Mouse (Mus musculus): ENCODE results near the gene Fv1. TPM values are rescaled to one million over a fixed set of nuclear protein-coding genes. Genes with fewer than 3 reads are reported as not detected.

Fv1 gene
- total RNA-seq, 2 experiments from 2014 or later: 13.0 to 13.1 TPM

- DNase-seq (ENCODE audit: low spot score in 2 of 2): no peak
Observed at GRCm38 (mm10) chr4:147884138-147884537, 15.4 kb downstream of the Fv1 start.

GRCm38 (mm10) chr4:147886158-147886557 lies 17.4 kb downstream of the Fv1 start:
- DNase-seq (ENCODE audit: low spot score in 2 of 2): no peak

GRCm38 (mm10) chr4:147887277-147887676 lies 18.5 kb downstream of the Fv1 start:
- no peak for DNase-seq (ENCODE audit: low spot score in 2 of 2)

GRCm38 (mm10) chr4:147888237-147888636 lies 19.5 kb downstream of the Fv1 start:
- DNase-seq (ENCODE audit: low spot score in 2 of 2): no peak

- no peak for DNase-seq (ENCODE audit: low spot score in 2 of 2)
Observed at GRCm38 (mm10) chr4:147890341-147890740, 21.6 kb downstream of the Fv1 start.

GRCm38 (mm10) chr4:147895815-147896330 lies 27.1 kb downstream of the Fv1 start:
- DNase-seq (ENCODE audit: low spot score in 2 of 2): no peak

GRCm38 (mm10) chr4:147896411-147896810 lies 27.6 kb downstream of the Fv1 start:
- DNase-seq (ENCODE audit: low spot score in 2 of 2): no peak

GRCm38 (mm10) chr4:147897348-147897747 lies 28.6 kb downstream of the Fv1 start:
- no peak for DNase-seq (ENCODE audit: low spot score in 2 of 2)

- DNase-seq (ENCODE audit: low spot score in 2 of 2): no peak
Observed at GRCm38 (mm10) chr4:147900452-147900851, 31.7 kb downstream of the Fv1 start.

- no peak for DNase-seq (ENCODE audit: low spot score in 2 of 2)
Observed at GRCm38 (mm10) chr4:147902906-147903500, 34.2 kb downstream of the Fv1 start.

- no peak for DNase-seq (ENCODE audit: low spot score in 2 of 2)
Observed at GRCm38 (mm10) chr4:147903601-147904000, 34.8 kb downstream of the Fv1 start.

GRCm38 (mm10) chr4:147904313-147905089 lies 35.7 kb downstream of the Fv1 start, which contains the start of gene Mfn2:
Mfn2 (minus strand) TSS chr4:147904704.
- peak; percentile 85 to 89 for DNase-seq (ENCODE audit: low spot score in 2 of 2)

- DNase-seq (ENCODE audit: low spot score in 2 of 2): no peak
Observed at GRCm38 (mm10) chr4:147905090-147905659, 36.4 kb downstream of the Fv1 start.

- no peak for DNase-seq (ENCODE audit: low spot score in 2 of 2)
Observed at GRCm38 (mm10) chr4:147906230-147906629, 37.5 kb downstream of the Fv1 start.

GRCm38 (mm10) chr4:147909486-147909885 lies 40.7 kb downstream of the Fv1 start:
- no peak for DNase-seq (ENCODE audit: low spot score in 2 of 2)

- peak; percentile 38 to 44 for DNase-seq (ENCODE audit: low spot score in 2 of 2)
Observed at GRCm38 (mm10) chr4:147918459-147919121, 49.8 kb downstream of the Fv1 start.

Other genes with a start within 250 kb of the Fv1 start
- under 1 TPM; 0.14 to 0.59 TPM for gene Zfp979, start 226.5 kb upstream of the Fv1 start, total RNA-seq (2021)
- gene Zfp534, start 166.4 kb upstream of the Fv1 start, total RNA-seq (2021): not detected
- gene Zfp984, start 59.2 kb upstream of the Fv1 start, total RNA-seq (2021): 1 to 10 TPM; 1.2 to 1.4 TPM
- 10 to 100 TPM; 20.3 to 21.4 TPM for gene Zfp933, start 20.6 kb upstream of the Fv1 start, total RNA-seq (2021)
- 10 to 100 TPM; 15.1 to 15.5 TPM for gene Miip, start 163 bp upstream of the Fv1 start, total RNA-seq (2021)
- gene Mfn2, start 35.7 kb downstream of the Fv1 start, total RNA-seq (2021): 100 to 1,000 TPM; 198 to 204 TPM
- 10 to 100 TPM; 12.1 to 12.6 TPM for gene Plod1, start 67.8 kb downstream of the Fv1 start, total RNA-seq (2021)
- 10 to 100 TPM; 29.6 to 32.6 TPM for gene 2510039O18Rik, start 71.9 kb downstream of the Fv1 start, total RNA-seq (2021)
- not detected for gene Nppb, start 116.8 kb downstream of the Fv1 start, total RNA-seq (2021)
- under 1 TPM in 1 of 2 experiments, not detected in 1; 0.40 TPM for gene Nppa, start 131.7 kb downstream of the Fv1 start, total RNA-seq (2021)
- gene Clcn6, start 169.8 kb downstream of the Fv1 start, total RNA-seq (2021): 10 to 100 TPM; 93.9 to 94.5 TPM
- gene Mthfr, start 170.1 kb downstream of the Fv1 start, total RNA-seq (2021): 10 to 100 TPM; 29.3 to 34.3 TPM
- gene Agtrap, start 219.1 kb downstream of the Fv1 start, total RNA-seq (2021): 10 to 100 TPM in 1 of 2 experiments, 1 to 10 TPM in 1; 6.6 to 10.1 TPM